Mouse (Mus musculus): Measurements from ENCODE around the gene 9130008F23Rik. TPM values are rescaled to one million over a fixed set of nuclear protein-coding genes. Genes with fewer than 3 reads are reported as not detected.

Gene 9130008F23Rik
- polyA plus RNA-seq, 1 experiment from 2014 or later = 7.8 TPM

DNA sequence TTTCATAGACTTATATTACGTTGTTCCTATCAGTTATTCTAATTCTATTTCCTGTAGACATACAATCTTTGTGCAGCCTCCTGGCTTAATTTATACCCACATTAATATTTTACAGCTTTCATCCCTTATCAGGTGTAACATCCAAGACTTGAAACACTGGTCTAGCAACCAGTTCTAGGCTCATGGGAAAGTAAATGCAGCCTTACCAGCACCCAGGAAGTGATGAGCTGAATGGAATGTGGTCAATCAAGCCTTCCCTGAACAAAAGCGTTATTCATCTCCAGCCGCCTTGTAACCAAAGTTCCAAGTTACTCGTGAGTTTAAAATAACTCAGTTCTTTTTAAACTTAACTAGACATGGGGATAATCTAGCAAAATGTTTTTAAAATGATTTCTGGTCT, 4.8 kb upstream of the 9130008F23Rik start:
- Histone ChIP-seq H3K27ac (ENCODE audit: low read length) (no peak overlapping the region), H3K9ac (ENCODE audit: low read depth, low read length) (no peak overlapping the region), H3K27me3 (replicated peaks; ENCODE audit: control insufficient read depth, insufficient read depth, low read length) (no peaks in the 10 kb centered on the region), H3K4me2 (ENCODE audit: low read depth, low read length) (no peak overlapping the region), H3K4me1 (ENCODE audit: control insufficient read depth, insufficient read depth, low read length) (no peaks in the 10 kb centered on the region), H3K4me3 (ENCODE audit: low read length) (no peak overlapping the region), H3K9me3 (ENCODE audit: control insufficient read depth, low read length) (no peaks in the 10 kb centered on the region), H3K36me3 (ENCODE audit: control insufficient read depth, insufficient read depth, low read length) (no peaks in the 10 kb centered on the region)
- 0 out of 2 replicates have a peak, but pooled peaks have one; percentile 41 for ATAC-seq
- 60% methylated on average over 4 of the region's 4 CpGs for WGBS

DNA sequence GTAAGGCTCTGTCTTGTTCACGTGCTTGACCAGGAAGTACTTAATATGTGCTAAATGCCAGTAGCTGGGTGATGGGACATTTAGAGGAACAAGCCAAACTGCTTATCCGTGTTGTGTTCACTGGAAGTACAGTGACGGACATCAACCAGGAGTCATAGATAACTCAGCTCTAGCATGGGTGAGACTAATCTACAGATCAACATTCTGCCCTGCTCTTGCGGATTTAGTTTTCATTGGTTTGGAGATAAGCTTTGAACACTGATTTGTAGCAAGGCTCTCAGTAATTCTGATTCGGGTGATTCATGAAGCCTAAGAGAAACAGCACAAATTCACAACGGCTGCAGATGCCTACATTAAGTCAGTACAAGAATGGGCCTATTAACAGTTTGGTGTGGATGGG, 1.8 kb upstream of the 9130008F23Rik start:
- 75% methylated on average over 6 of the region's 6 CpGs for WGBS
- Histone ChIP-seq H3K9me3 (ENCODE audit: control insufficient read depth, low read length) (no peaks in the 10 kb centered on the region), H3K4me2 (ENCODE audit: low read depth, low read length) (no peak overlapping the region), H3K27me3 (replicated peaks; ENCODE audit: control insufficient read depth, insufficient read depth, low read length) (no peaks in the 10 kb centered on the region), H3K4me3 (ENCODE audit: low read length) (no peak overlapping the region), H3K27ac (ENCODE audit: low read length) (no peak overlapping the region), H3K9ac (ENCODE audit: low read depth, low read length) (no peak overlapping the region), H3K4me1 (ENCODE audit: control insufficient read depth, insufficient read depth, low read length) (no peaks in the 10 kb centered on the region), H3K36me3 (ENCODE audit: control insufficient read depth, insufficient read depth, low read length) (no peaks in the 10 kb centered on the region)
- no peak for ATAC-seq

DNA sequence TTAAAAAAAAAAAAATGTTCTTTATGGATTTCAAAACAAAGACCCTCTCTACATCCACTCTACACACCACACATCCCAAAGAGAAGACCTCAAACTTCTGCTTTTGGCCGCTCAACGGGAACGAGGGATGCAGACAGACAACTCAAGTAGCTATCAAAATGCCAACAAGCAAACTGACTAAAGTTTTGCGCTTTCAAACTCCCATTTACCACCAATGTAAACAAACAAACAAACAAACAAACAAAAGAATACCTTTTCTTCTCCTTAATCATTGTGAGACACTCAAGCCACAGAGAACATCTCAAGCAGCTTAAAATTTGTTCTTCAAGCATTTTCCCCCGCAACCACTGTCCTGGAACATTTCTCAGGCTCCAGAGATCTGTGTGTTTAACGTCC, 833 bp downstream of the 9130008F23Rik start:
- 6% methylated on average over 6 of the region's 6 CpGs for WGBS
- no peaks in the 10 kb centered on the region for H3K36me3 ChIP-seq (ENCODE audit: control insufficient read depth, insufficient read depth, low read length)
- H3K9me3 ChIP-seq (ENCODE audit: control insufficient read depth, low read length) = no peaks in the 10 kb centered on the region
- no peaks in the 10 kb centered on the region for H3K4me1 ChIP-seq (ENCODE audit: control insufficient read depth, insufficient read depth, low read length)
- H3K27ac ChIP-seq (ENCODE audit: low read length) = peak overlapping the region; percentile 77
- H3K27me3 ChIP-seq (replicated peaks; ENCODE audit: control insufficient read depth, insufficient read depth, low read length) = no peaks in the 10 kb centered on the region
- peak overlapping the region; percentile 84 for H3K9ac ChIP-seq (ENCODE audit: low read depth, low read length)
- H3K4me2 ChIP-seq (ENCODE audit: low read depth, low read length) = peak overlapping the region; percentile 78
- peak overlapping the region; percentile 73 for H3K4me3 ChIP-seq (ENCODE audit: low read length)
- ATAC-seq = no peak

DNA sequence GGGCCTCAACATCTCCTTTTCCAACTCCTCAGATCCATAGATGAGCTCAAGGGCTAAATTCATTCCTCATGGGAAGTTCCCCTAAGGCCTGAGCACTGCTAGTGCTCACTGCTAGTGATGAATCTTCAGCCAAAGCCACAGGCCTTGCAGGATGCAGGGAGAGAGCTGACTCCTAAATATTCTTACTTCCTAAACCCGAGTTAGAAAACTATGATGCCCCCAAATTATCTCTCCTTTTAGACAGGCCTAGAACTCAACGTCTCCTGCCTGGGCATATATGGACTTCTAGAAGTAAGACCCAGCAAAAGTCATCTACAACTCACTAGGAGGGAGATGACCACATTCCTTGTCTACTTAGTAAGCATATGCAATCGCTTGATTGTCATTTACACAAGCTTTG, 2.6 kb downstream of the 9130008F23Rik start:
- WGBS = 37% methylated on average over 3 of the region's 3 CpGs
- no peak for ATAC-seq
- peak overlapping the region; percentile 52 for H3K4me2 ChIP-seq (ENCODE audit: low read depth, low read length)
- H3K36me3 ChIP-seq (ENCODE audit: control insufficient read depth, insufficient read depth, low read length) = no peaks in the 10 kb centered on the region
- H3K9me3 ChIP-seq (ENCODE audit: control insufficient read depth, low read length) = no peaks in the 10 kb centered on the region
- peak overlapping the region; percentile 23; the same call in 1 of the 2 replicates for H3K27ac ChIP-seq (ENCODE audit: low read length)
- no peaks in the 10 kb centered on the region for H3K4me1 ChIP-seq (ENCODE audit: control insufficient read depth, insufficient read depth, low read length)
- peak overlapping the region; percentile 25 for H3K9ac ChIP-seq (ENCODE audit: low read depth, low read length)
- H3K27me3 ChIP-seq (replicated peaks; ENCODE audit: control insufficient read depth, insufficient read depth, low read length) = no peaks in the 10 kb centered on the region
- H3K4me3 ChIP-seq (ENCODE audit: low read length) = peak overlapping the region; percentile 73

DNA sequence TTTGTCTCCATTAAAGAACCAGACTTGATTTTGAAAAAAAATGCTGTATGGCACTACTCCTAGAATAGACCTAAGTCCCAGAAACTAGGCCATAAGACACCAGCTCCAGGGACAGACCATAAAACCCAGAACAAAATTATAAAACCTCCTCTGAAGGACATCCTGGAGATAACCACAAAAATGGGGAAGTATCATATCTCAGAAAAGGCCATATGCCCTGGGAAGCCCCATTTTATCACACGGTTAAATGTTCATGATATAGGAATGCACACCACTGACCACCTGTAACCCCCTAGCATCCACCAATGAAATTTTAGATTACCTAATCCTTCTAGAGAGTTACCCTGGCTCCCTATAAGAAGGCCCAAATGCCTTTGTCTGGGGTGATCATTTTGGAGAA, 4.8 kb downstream of the 9130008F23Rik start:
- Histone ChIP-seq H3K4me2 (ENCODE audit: low read depth, low read length) (no peak overlapping the region), H3K4me1 (ENCODE audit: control insufficient read depth, insufficient read depth, low read length) (no peaks in the 10 kb centered on the region), H3K27ac (ENCODE audit: low read length) (no peak overlapping the region), H3K9me3 (ENCODE audit: control insufficient read depth, low read length) (no peaks in the 10 kb centered on the region), H3K27me3 (replicated peaks; ENCODE audit: control insufficient read depth, insufficient read depth, low read length) (no peaks in the 10 kb centered on the region), H3K36me3 (ENCODE audit: control insufficient read depth, insufficient read depth, low read length) (no peaks in the 10 kb centered on the region), H3K9ac (ENCODE audit: low read depth, low read length) (no peak overlapping the region), H3K4me3 (ENCODE audit: low read length) (no peak overlapping the region)
- WGBS = 76% methylated on average over 1 of the region's 1 CpGs
- ATAC-seq = no peak

DNA sequence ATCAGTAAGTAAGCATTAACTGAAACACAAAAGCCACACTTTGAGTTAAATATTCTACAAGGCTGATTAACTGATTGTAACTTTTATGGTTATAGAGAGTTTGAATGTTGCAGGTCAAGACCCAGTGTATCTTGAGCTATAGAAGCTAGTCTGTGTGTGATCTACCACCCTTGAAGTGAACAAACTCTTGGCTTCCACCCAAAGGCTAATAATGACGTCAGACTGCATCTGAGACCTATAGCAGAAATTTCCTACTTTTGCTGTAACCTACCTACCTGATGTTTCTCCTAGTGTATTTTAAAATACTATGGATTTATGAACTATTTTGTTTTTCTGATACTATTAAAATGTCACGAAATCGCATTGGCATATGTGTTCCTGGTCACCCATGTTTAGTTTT, 5.7 kb downstream of the 9130008F23Rik start:
- no peaks in the 10 kb centered on the region for H3K36me3 ChIP-seq (ENCODE audit: control insufficient read depth, insufficient read depth, low read length)
- H3K27ac ChIP-seq (ENCODE audit: low read length) = no peak overlapping the region; the same call in 1 of the 2 replicates
- no peak overlapping the region for H3K9ac ChIP-seq (ENCODE audit: low read depth, low read length)
- no peaks in the 10 kb centered on the region for H3K27me3 ChIP-seq (replicated peaks; ENCODE audit: control insufficient read depth, insufficient read depth, low read length)
- no peaks in the 10 kb centered on the region for H3K4me1 ChIP-seq (ENCODE audit: control insufficient read depth, insufficient read depth, low read length)
- WGBS = 71% methylated on average over 3 of the region's 3 CpGs
- H3K4me2 ChIP-seq (ENCODE audit: low read depth, low read length) = no peak overlapping the region
- H3K9me3 ChIP-seq (ENCODE audit: control insufficient read depth, low read length) = no peaks in the 10 kb centered on the region
- no peak overlapping the region for H3K4me3 ChIP-seq (ENCODE audit: low read length)
- ATAC-seq = peak; percentile 31; the same call in 1 of the 2 replicates

- Histone ChIP-seq H3K4me2 (ENCODE audit: low read depth, low read length) (no peak overlapping the region), H3K9me3 (ENCODE audit: control insufficient read depth, low read length) (no peaks in the 10 kb centered on the region), H3K4me1 (ENCODE audit: control insufficient read depth, insufficient read depth, low read length) (no peaks in the 10 kb centered on the region), H3K4me3 (ENCODE audit: low read length) (no peak overlapping the region), H3K9ac (ENCODE audit: low read depth, low read length) (no peak overlapping the region), H3K27ac (ENCODE audit: low read length) (no peak overlapping the region), H3K36me3 (ENCODE audit: control insufficient read depth, insufficient read depth, low read length) (no peaks in the 10 kb centered on the region), H3K27me3 (replicated peaks; ENCODE audit: control insufficient read depth, insufficient read depth, low read length) (no peaks in the 10 kb centered on the region)
- 21% methylated on average over 2 of the region's 2 CpGs for WGBS
- ATAC-seq = peak; percentile 92
Measured at GRCm38 (mm10) chr17:40873582-40874011, 6.8 kb downstream of the 9130008F23Rik start.

- Histone ChIP-seq H3K27ac (ENCODE audit: low read length) (no peak overlapping the region), H3K9me3 (ENCODE audit: control insufficient read depth, low read length) (no peaks in the 10 kb centered on the region), H3K4me1 (ENCODE audit: control insufficient read depth, insufficient read depth, low read length) (no peaks in the 10 kb centered on the region; the same call in 1 of the 2 replicates), H3K9ac (ENCODE audit: low read depth, low read length) (no peak overlapping the region), H3K4me2 (ENCODE audit: low read depth, low read length) (no peak overlapping the region), H3K4me3 (ENCODE audit: low read length) (no peak overlapping the region), H3K27me3 (replicated peaks; ENCODE audit: control insufficient read depth, insufficient read depth, low read length) (no peaks in the 10 kb centered on the region), H3K36me3 (ENCODE audit: control insufficient read depth, insufficient read depth, low read length) (no peaks in the 10 kb centered on the region)
- WGBS = 91% methylated on average over 6 of the region's 6 CpGs
- no peak for ATAC-seq
Measured at GRCm38 (mm10) chr17:40872626-40873025, 7.7 kb downstream of the 9130008F23Rik start.

DNA sequence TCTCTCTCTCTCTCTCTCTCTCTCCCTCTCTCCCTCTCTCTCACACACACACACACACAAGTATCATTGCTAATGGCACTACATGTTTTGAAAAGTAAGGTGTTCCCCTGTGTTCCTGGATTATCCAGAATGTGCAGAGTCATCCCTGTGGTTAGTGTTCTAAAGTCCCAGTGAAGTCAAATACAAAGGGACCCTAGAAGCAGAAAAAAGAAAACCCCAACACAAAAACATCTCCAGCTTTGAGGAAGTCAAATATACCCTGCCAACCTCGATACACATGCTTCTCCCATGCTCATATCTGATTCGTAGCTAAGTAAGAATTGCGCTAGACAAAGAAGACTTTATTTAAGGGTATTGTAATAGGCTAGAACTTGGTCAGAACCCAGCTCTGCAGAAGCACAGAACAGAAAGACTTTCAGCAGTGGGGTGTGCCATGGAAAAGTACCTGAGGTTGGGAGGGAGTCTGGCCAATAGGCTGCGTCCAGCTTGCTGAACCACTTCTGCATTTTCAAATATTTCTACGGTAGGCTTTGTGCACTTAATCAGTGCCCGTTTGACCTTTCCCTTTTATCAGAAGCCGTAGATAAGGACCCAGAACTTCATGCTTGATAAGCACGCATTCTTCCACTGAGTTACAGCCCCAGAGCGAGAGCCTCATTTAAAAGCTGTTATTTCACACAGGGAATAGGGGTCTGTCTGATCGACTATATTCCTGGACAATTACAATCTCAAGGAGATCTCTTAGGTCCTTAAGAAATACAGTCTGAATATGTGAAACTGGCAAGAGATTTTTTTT, 11.2 kb downstream of the 9130008F23Rik start:
- Histone ChIP-seq H3K4me3 (ENCODE audit: low read length) (no peak overlapping the region), H3K27me3 (replicated peaks; ENCODE audit: control insufficient read depth, insufficient read depth, low read length) (no peaks in the 10 kb centered on the region), H3K9me3 (ENCODE audit: control insufficient read depth, low read length) (no peaks in the 10 kb centered on the region), H3K4me1 (ENCODE audit: control insufficient read depth, insufficient read depth, low read length) (no peaks in the 10 kb centered on the region; the same call in 1 of the 2 replicates), H3K36me3 (ENCODE audit: control insufficient read depth, insufficient read depth, low read length) (no peaks in the 10 kb centered on the region), H3K4me2 (ENCODE audit: low read depth, low read length) (peak overlapping the region; percentile 29; the same call in 1 of the 2 replicates), H3K9ac (ENCODE audit: low read depth, low read length) (no peak overlapping the region), H3K27ac (ENCODE audit: low read length) (peak overlapping the region; percentile 26; the same call in 1 of the 2 replicates)
- WGBS = 49% methylated on average over 10 of the region's 10 CpGs
- ATAC-seq = peak; percentile 70

All from intestine, embryonic 16.5 days (tissue).